Mouse (Mus musculus) liver, adult 2 months (tissue): ENCODE results near the gene Rab27a.

Experiments used
- CTCF ChIP-seq: fragments of 200-500 bp; IDR thresholded peaks from 2 replicates; pipeline ENCODE4 v1.5.1; 2011; ENCODE audit warnings: low read depth, low read length, control low read depth
- POLR2A ChIP-seq: fragments of 200-500 bp; IDR thresholded peaks from 2 replicates; pipeline ENCODE4 v1.6.1; 2011; ENCODE audit warnings: low read length, control low read depth; ENCODE audit not compliant: insufficient read depth; ENCODE audit errors: extremely low read depth

DNA sequence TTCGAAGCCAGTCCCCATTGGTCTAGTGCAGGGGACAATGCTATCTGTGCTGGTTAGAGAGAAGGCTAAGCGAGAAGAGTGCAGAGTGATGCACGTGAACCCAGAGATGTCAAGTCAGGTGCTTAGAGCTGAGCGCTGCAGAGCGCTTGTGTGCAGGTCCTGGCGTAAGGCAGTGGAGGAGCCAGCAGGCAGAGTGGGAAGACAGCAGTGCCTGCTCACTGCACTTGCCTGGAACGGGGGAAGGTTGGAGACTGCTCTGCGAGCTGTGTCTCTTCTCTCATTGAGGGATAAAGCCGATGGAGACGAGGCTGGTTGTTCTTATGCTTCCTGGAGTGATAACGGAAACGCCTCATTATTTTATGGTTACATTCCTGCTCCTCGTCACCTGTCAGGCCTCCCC, 29.9 kb upstream of the Rab27a start:
- no peak for TF ChIP-seq POLR2A
- TF ChIP-seq CTCF, result no peak
